ENCODE assay signal across 8 mouse cellular contexts in the genomic region with DNA sequence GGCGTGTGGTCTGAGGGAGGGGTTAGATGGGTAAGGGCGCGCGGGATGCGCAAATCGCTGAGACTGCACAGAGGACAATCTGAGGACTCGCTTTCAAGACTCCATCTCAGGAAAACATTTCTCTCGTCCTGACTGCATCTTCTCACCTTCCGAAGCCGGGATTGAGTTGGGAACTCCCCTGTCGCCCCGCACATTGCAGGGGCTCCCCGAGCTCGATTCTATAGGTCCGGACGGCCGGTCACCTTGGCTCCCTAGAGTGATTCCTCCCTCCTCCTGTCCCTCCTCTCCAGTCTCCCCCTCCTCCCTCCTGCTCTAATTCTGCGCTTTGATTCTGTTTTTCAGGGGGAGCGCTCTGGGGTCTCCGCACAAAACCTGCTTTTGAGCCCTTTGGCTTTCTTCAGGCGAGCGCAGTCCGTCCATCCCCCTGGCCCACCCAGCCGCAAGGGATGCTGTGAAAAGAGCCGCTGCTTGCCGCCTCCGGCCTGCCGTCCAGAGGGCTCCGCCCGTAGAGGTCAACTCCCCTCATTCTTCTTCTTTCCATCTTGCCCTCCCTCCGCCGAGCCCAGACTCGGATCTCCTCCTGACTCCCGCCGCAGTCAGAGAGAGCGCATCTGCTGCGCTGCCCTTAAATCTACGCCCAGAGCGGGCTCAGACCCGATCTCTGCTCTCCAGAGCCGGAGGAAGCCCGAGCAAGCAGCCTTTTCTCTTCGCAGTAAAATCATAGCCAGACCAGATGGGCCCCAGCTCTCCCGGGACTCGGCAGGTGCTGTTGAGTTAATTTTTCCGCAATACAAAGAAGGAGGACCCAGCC.
A peak's percentile ranks its signal among the peaks of the same experiment; 100 is the strongest.
DNase-seq lines count a peak whose midpoint lies in the region; ATAC-seq lines count a peak whose summit lies in the region.
"Had no signal": no experiment of that assay in that cellular context is flagged by ENCODE, and none has a peak within 500 bp of the region (broad histone marks: within the 10 kb centered on the region; RNA-seq: fewer than 3 reads in every experiment).

No protein-coding gene starts in this region.

- H3K27me3 ChIP-seq in limb, embryonic 12.5 days, result peaks cover 73% of the 10 kb centered on the region

- peak overlapping the region; percentile 53 for H3K4me2 ChIP-seq in limb, embryonic 12.5 days

- H3K9me3 ChIP-seq in limb, embryonic 12.5 days, result no peaks in the 10 kb centered on the region

- no peak for ATAC-seq in limb, embryonic 12.5 days (ENCODE audit: insufficient number of reproducible peaks, insufficient read depth, low FRiP score, low TSS enrichment, low read depth)

- no peaks in the 10 kb centered on the region for H3K36me3 ChIP-seq in limb, embryonic 12.5 days

- H3K27ac ChIP-seq in limb, embryonic 12.5 days, result no peak overlapping the region
- H3K27ac ChIP-seq: macrophage had no signal

- peak; percentile 93 for DNase-seq in brain, adult 2 months (ENCODE audit: low read depth, low spot score)
- DNase-seq in cerebellum, postnatal 10 days, result peak; percentile 83
- DNase-seq in frontal cortex, postnatal 25 days (ENCODE audit: low spot score in 2 of 2), result peak; percentile 46 to 50
- peak; percentile 67 to 69 for DNase-seq in right cerebral cortex, postnatal 36 days (ENCODE audit: low spot score in 2 of 2)
- no peak for DNase-seq in adrenal gland, postnatal 4 days (ENCODE audit: low spot score in 2 of 2)
- no peak for DNase-seq in thymus, adult 18-20 months

- peaks cover 14% of the 10 kb centered on the region; the same call in 1 of the 2 replicates for H3K4me1 ChIP-seq in limb, embryonic 12.5 days (replicated peaks)

- peak overlapping the region; percentile 33 for H3K4me3 ChIP-seq in limb, embryonic 12.5 days (replicated peaks)

- WGBS in limb, embryonic 12.5 days, result under 1% methylated on average over 46 of the region's 46 CpGs

- no peak overlapping the region for H3K9ac ChIP-seq in limb, embryonic 12.5 days (replicated peaks)

Comparison
In these comparisons a context has a peak if more than half of its experiments do, and no peak if none do; other contexts are left out.
1. DNase-seq: peak in brain, adult 2 months (single experiment), cerebellum, postnatal 10 days (2 of 2), frontal cortex, postnatal 25 days (2 of 2) and right cerebral cortex, postnatal 36 days (2 of 2); none in adrenal gland, postnatal 4 days (0 of 2) and thymus, adult 18-20 months (0 of 2).